Comparison of ENCODE assay signal across 8 mouse cellular contexts in genomic region chr8:78436071-78436651, GRCm38 (mm10). TPM values are rescaled to one million over a fixed set of nuclear protein-coding genes. Genes with fewer than 3 reads are reported as not detected.
DNase-seq lines count a peak whose midpoint lies in the region; ATAC-seq and TF ChIP-seq lines count a peak whose summit lies in the region.

Gene Pou4f2 (minus strand): TSS chr8:78436645.

- peaks cover 20% of the 10 kb centered on the region for H3K4me1 ChIP-seq in testis, adult 2 months (ENCODE audit: control insufficient read depth, insufficient read depth, low read length)
- no peaks in the 10 kb centered on the region for H3K4me1 ChIP-seq in liver, embryonic 15.5 days (replicated peaks)
- peaks cover 27% of the 10 kb centered on the region; the same call in 1 of the 2 replicates for H3K4me1 ChIP-seq in stomach, embryonic 15.5 days

- H3K9me3 ChIP-seq in liver, embryonic 15.5 days (replicated peaks): no peaks in the 10 kb centered on the region
- no peaks in the 10 kb centered on the region for H3K9me3 ChIP-seq in stomach, embryonic 15.5 days

- H3K4me3 ChIP-seq in testis, adult 2 months (ENCODE audit: control insufficient read depth, low read depth, low read length): peak within 1 kb of the TSS; percentile 2
- H3K4me3 ChIP-seq in liver, embryonic 15.5 days (replicated peaks): no peak within 1 kb of the TSS
- peak within 1 kb of the TSS; percentile 31 for H3K4me3 ChIP-seq in stomach, embryonic 15.5 days (replicated peaks)

- no peak for TF ChIP-seq CTCF in testis, adult 2 months (IDR thresholded peaks at IDR 0.05; ENCODE audit: control insufficient read depth, insufficient read depth, insufficient replicate concordance, low read depth, low read length)

- no peaks in the 10 kb centered on the region; the same call in 1 of the 2 replicates for H3K27me3 ChIP-seq in testis, adult 2 months (ENCODE audit: control insufficient read depth, insufficient read depth, low read length)
- H3K27me3 ChIP-seq in liver, embryonic 15.5 days: peaks cover 91% of the 10 kb centered on the region
- H3K27me3 ChIP-seq in stomach, embryonic 15.5 days (replicated peaks): peaks cover 80% of the 10 kb centered on the region

- TF ChIP-seq POLR2A in testis, adult 2 months (IDR thresholded peaks at IDR 0.05; ENCODE audit: control insufficient read depth, low read depth, low read length): no peak

- WGBS in liver, embryonic 15.5 days (ENCODE audit: insufficient replicate concordance): under 1% methylated on average over 54 of the region's 54 CpGs
- WGBS in stomach, embryonic 15.5 days: 2% methylated on average over 54 of the region's 54 CpGs

- ATAC-seq in liver, embryonic 15.5 days (ENCODE audit: insufficient read depth): no peak
- peak; percentile 35; the same call in 1 of the 2 replicates for ATAC-seq in stomach, embryonic 15.5 days (ENCODE audit: insufficient read depth, low FRiP score, low read depth)
- no peak for ATAC-seq in inflammation-experienced regulatory T-cells, adult 6 months

- H3K4me2 ChIP-seq in liver, embryonic 15.5 days: peak within 1 kb of the TSS; percentile 39; the same call in 1 of the 2 replicates
- H3K4me2 ChIP-seq in stomach, embryonic 15.5 days: peak within 1 kb of the TSS; percentile 56

- H3K36me3 ChIP-seq in testis, adult 2 months (ENCODE audit: control insufficient read depth, insufficient read depth, low read length): no peaks in the 10 kb centered on the region
- H3K36me3 ChIP-seq in liver, embryonic 15.5 days (replicated peaks): no peaks in the 10 kb centered on the region
- no peaks in the 10 kb centered on the region for H3K36me3 ChIP-seq in stomach, embryonic 15.5 days

- no peak within 1 kb of the TSS for H3K27ac ChIP-seq in testis, adult 2 months (ENCODE audit: control insufficient read depth, insufficient read depth, low read depth, low read length)
- no peak within 1 kb of the TSS for H3K27ac ChIP-seq in liver, embryonic 15.5 days (replicated peaks)
- H3K27ac ChIP-seq in stomach, embryonic 15.5 days: no peak within 1 kb of the TSS

- H3K9ac ChIP-seq in liver, embryonic 15.5 days: no peak within 1 kb of the TSS
- H3K9ac ChIP-seq in stomach, embryonic 15.5 days: no peak within 1 kb of the TSS

- peak; percentile 29 to 35 for DNase-seq in cerebellum, postnatal 14 days
- no peak for DNase-seq in cerebellum, adult 11-12 months
- DNase-seq in testis, postnatal 14 days (ENCODE audit: low spot score): no peak
- peak; percentile 14 for DNase-seq in heart, postnatal 4 days

RNA-seq across cellular contexts. Expression of gene Pou4f2, which starts in this region (rescaled TPM):
- polyA plus RNA-seq in testis, adult 2 months (2012; rRNA removed): 0.04 TPM in 2 replicates
- not detected for total RNA-seq in heart, postnatal 4 days (2021)
- not detected in 2 replicates for polyA plus RNA-seq in liver, embryonic 15.5 days (2015; fragmentation: Nextera tagmentation; extraction: Ambion mirVana)
- not detected in 2 replicates for polyA plus RNA-seq in stomach, embryonic 15.5 days (2015; fragmentation: Nextera tagmentation; extraction: Ambion mirVana)
- not detected for polyA plus RNA-seq in inflammation-experienced regulatory T-cells, adult 6 months (2017; shearing (Covaris generic))

Comparison
In these comparisons a context has a peak if more than half of its experiments do, and no peak if none do; other contexts are left out.
1. DNase-seq: peak in cerebellum, postnatal 14 days (2 of 2); none in cerebellum, adult 11-12 months (single experiment) and testis, postnatal 14 days (single experiment).
2. Peak in DNase-seq in heart, postnatal 4 days; RNA of the gene not detected or under 1 TPM.
3. Peak in ATAC-seq, H3K4me3 ChIP-seq and H3K4me2 ChIP-seq in stomach, embryonic 15.5 days; RNA of the gene not detected or under 1 TPM.